Mouse (Mus musculus) midbrain, postnatal 0 days (tissue): ENCODE measurements at regions not wholly inside any gene's neighbourhood (a gene's known extent, or its start where the extent isn't known, plus 50 kb on each side); places are given as distances from the start of the nearest gene placed in this dataset.

Source experiments
- ATAC-seq: fragments of 200-750 bp; cut with Nextera tagmentation; 2 replicates; pipeline ENCODE4 v1.8.0; 2017; ENCODE audit warnings: moderate number of reproducible peaks, mild to moderate bottlenecking, moderate TSS enrichment, moderate library complexity; ENCODE audit not compliant: low FRiP score
- DNase-seq: peaks from one replicate; pipeline ENCODE4 v3.0.0-alpha.2; 2015; ENCODE audit warnings: low spot score
- H3K27ac ChIP-seq: fragments of 300-500 bp; sonication (generic); 2 replicates; pipeline ENCODE4 v1.5.1; 2014; ENCODE audit warnings: low read depth, mild to moderate bottlenecking, low read length, mixed read lengths
- H3K27me3 ChIP-seq: fragments of 300-500 bp; sonication (generic); 2 replicates; pipeline ENCODE4 v1.6.1; 2014; ENCODE audit warnings: low read length, control low read depth, mixed read lengths; ENCODE audit not compliant: insufficient read depth
- H3K36me3 ChIP-seq: fragments of 300-500 bp; sonication (generic); 2 replicates; pipeline ENCODE4 v1.6.1; 2014; ENCODE audit warnings: low read length, control low read depth, mixed read lengths; ENCODE audit not compliant: insufficient read depth
- H3K4me1 ChIP-seq: fragments of 300-500 bp; sonication (generic); 2 replicates; pipeline ENCODE4 v1.6.1; 2014; ENCODE audit warnings: mild to moderate bottlenecking, control low read depth, antibody characterized with exemption, low read length, mixed read lengths; ENCODE audit not compliant: insufficient read depth
- H3K4me2 ChIP-seq: fragments of 300-500 bp; sonication (generic); 2 replicates; pipeline ENCODE4 v1.6.1; 2014; ENCODE audit warnings: low read depth, mild to moderate bottlenecking, low read length, mixed read lengths; ENCODE audit not compliant: poor library complexity, severe bottlenecking
- H3K4me3 ChIP-seq: fragments of 300-500 bp; sonication (generic); 2 replicates; pipeline ENCODE4 v1.5.1; 2014; ENCODE audit warnings: low read depth, mild to moderate bottlenecking, low read length, moderate library complexity
- H3K9ac ChIP-seq: fragments of 300-500 bp; sonication (generic); replicated peaks from 2 replicates; pipeline ENCODE4 v1.6.1; 2014; ENCODE audit warnings: mild to moderate bottlenecking, low read length, moderate library complexity, mixed read lengths; ENCODE audit not compliant: poor library complexity, severe bottlenecking
- H3K9me3 ChIP-seq: fragments of 300-500 bp; sonication (generic); 2 replicates; pipeline ENCODE4 v1.6.1; 2016; ENCODE audit warnings: low read length, control low read depth
- CTCF ChIP-seq: IDR thresholded peaks from 2 replicates; pipeline ENCODE4 v1.5.1; 2016; ENCODE audit warnings: antibody characterized with exemption, mild to moderate bottlenecking
- WGBS: fragments of 180-500 bp; shearing (Covaris S2); extraction: QIAGEN DNeasy Blood & Tissue Kit; methylation state at CpG from one replicate; pipeline ENCODE4 v1.1.7; 2014; 5-methylcytosine and 5-hydroxymethylcytosine counted together

DNA sequence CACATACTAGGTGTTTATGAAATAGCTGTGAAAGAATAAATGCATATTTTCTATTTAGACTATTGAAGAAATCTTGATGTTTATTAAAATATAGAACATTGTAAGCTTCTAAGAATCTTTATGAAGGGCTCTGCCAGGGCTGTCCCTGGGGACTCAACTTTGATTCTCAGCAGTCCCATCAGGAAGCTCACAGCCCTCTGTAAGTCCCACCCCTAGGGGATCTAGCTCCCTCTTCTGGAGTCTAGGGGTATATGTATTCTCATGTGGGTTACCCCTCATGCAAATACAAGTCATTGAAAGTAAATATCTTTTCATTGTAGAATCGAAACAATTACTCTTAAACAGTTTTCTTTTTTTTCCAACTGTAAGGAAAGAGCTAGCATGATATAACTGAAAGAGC is 521.6 kb downstream of the Nfib start:
- H3K9ac ChIP-seq: no peak overlapping the region
- WGBS: 93% methylated on average over 1 of the region's 1 CpGs
- no peak for ATAC-seq

DNA sequence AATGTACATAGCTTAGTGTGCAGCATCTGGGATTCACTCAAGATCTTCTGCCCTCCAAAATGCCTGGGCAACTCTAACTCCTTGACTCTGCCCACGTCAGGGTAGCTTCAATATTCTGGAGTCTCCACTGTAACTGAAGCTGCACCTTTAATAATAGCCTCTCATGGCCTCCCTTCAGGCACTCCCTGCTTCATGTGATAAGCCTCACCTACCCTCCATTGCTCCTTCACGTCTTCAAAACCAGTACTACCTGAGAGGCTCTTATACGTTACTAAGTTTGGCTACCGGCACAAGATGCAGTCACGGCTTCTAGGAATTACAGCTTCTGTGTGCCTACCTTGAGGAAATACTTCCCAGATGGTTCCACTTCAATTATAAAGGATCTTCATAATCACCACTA is 527.4 kb downstream of the Nfib start:
- Histone ChIP-seq H3K4me1 (no peaks in the 10 kb centered on the region), H3K27me3 (no peaks in the 10 kb centered on the region), H3K36me3 (no peaks in the 10 kb centered on the region), H3K9me3 (no peaks in the 10 kb centered on the region), H3K9ac (no peak overlapping the region), H3K27ac (no peak overlapping the region), H3K4me2 (no peak overlapping the region), H3K4me3 (no peak overlapping the region)
- ATAC-seq (no peak), DNase-seq (no peak)
- no peak for TF ChIP-seq CTCF
- 92% methylated on average over 5 of the region's 5 CpGs for WGBS

More for the DNA sequence above, 521.6 kb downstream of the Nfib start:
- TF ChIP-seq CTCF: no peak
- Histone ChIP-seq H3K4me1 (no peaks in the 10 kb centered on the region), H3K36me3 (no peaks in the 10 kb centered on the region), H3K9me3 (no peaks in the 10 kb centered on the region), H3K4me3 (no peak overlapping the region), H3K27me3 (no peaks in the 10 kb centered on the region), H3K27ac (no peak overlapping the region), H3K4me2 (no peak overlapping the region)
- DNase-seq: no peak

DNA sequence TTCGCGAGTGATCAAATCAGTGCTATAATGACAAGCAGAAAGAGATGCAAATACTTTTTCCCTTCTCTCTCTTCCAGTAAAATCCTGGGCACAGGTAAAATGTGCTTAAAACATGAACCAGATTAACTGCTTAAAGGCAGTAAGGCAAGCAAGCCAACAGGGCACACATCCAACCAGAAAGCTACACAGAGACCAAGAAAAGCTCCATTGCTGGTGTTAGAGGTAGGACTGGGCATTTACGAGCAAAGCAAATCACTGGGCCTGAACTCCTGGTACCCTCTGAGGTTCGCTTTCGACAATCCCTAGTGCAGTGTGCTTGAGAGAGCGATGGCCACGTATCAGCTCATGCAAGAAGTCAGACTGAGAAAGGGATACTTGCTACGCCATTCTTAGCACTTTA is 528.8 kb downstream of the Nfib start:
- WGBS: 93% methylated on average over 8 of the region's 8 CpGs
- H3K36me3 ChIP-seq: no peaks in the 10 kb centered on the region
- DNase-seq (no peak), ATAC-seq (no peak)
- H3K4me1 ChIP-seq: no peaks in the 10 kb centered on the region
- H3K4me2 ChIP-seq: no peak overlapping the region
- no peak overlapping the region for H3K9ac ChIP-seq
- TF ChIP-seq CTCF: no peak
- H3K4me3 ChIP-seq: no peak overlapping the region
- H3K9me3 ChIP-seq: no peaks in the 10 kb centered on the region
- H3K27ac ChIP-seq: no peak overlapping the region
- H3K27me3 ChIP-seq: no peaks in the 10 kb centered on the region

DNA sequence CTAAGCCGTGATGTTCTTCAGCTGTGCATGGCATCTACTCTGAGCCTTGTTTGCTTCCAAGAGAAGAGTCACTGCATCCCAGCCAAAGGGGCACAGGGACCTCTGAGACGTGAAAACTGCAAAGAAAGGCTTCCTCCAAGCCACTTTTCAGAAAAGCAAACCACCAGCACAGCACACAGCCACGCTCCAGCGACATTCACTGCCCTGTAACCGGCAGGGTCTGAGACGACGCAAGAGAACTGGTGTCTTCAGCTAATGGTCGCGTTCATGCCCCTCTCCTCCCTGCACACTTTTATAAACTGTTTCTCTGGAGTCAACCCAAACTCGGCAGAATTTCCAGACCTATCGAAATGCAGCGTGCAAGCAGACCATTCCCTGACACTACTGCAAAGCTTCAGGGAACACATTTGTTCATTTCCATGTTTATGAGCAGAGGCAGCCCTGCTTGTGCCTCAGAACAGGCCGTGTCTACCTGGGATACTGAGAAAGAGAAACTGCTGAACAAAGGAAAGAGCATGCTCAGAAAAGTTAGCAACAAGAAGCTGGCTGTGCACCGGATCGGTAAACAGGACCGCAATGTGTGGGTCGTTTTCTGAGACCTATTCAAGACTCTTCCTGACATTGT is 532.0 kb downstream of the Nfib start:
- Histone ChIP-seq H3K27ac (no peak overlapping the region), H3K4me3 (no peak overlapping the region), H3K36me3 (no peaks in the 10 kb centered on the region), H3K27me3 (no peaks in the 10 kb centered on the region), H3K9ac (no peak overlapping the region), H3K9me3 (no peaks in the 10 kb centered on the region), H3K4me1 (no peaks in the 10 kb centered on the region), H3K4me2 (no peak overlapping the region)
- WGBS: 70% methylated on average over 17 of the region's 17 CpGs
- no peak for TF ChIP-seq CTCF
- ATAC-seq (no peak), DNase-seq (no peak)

DNA sequence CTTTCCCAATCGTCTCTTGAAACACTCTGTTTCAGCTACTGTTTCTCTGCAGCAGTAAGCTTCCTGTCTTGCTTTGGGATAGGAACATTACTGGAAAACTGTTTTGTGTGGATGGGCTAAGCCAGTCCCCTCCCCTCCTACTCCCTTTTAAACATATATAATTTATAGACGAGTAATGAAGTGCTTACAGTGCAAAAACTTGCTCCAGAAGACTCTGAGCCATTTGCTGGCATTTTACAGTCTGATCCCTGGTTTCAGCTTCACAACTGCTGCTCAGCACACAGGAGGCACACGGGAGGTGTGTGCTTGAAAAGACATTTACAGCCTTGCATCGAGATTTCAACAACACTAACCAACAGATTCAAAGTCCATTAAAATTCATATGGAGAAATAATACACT is 534.6 kb downstream of the Nfib start:
- Histone ChIP-seq H3K4me1 (no peaks in the 10 kb centered on the region), H3K27ac (no peak overlapping the region), H3K36me3 (no peaks in the 10 kb centered on the region), H3K4me3 (no peak overlapping the region), H3K27me3 (no peaks in the 10 kb centered on the region), H3K9ac (no peak overlapping the region), H3K4me2 (no peak overlapping the region), H3K9me3 (no peaks in the 10 kb centered on the region)
- ATAC-seq (no peak), DNase-seq (no peak)
- no peak for TF ChIP-seq CTCF
- 71% methylated on average over 4 of the region's 4 CpGs for WGBS

DNA sequence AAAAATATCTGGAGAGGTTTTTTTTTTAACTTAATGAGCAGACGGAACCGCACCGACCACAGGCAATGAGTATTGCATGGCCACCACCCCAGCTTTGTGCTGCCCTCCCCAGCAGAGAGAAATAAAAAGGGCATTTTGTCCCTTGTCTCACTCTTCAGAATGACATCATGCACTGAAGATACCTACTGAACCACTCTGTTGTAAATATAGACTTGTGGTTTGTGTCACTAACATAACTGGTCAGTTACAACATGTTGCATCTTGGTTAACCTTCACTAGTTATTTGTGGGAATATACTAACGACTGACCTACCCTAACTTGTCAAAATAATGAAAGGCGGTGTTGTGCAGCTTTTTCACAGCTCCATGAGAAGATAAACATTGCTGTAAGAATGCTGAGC is 537.5 kb downstream of the Nfib start:
- Histone ChIP-seq H3K36me3 (no peaks in the 10 kb centered on the region), H3K9me3 (no peaks in the 10 kb centered on the region), H3K4me3 (no peak overlapping the region), H3K27ac (no peak overlapping the region), H3K27me3 (no peaks in the 10 kb centered on the region), H3K4me2 (no peak overlapping the region), H3K9ac (no peak overlapping the region), H3K4me1 (no peaks in the 10 kb centered on the region)
- WGBS: 91% methylated on average over 5 of the region's 5 CpGs
- no peak for ATAC-seq
- no peak for TF ChIP-seq CTCF
- DNase-seq: no peak
